In the genomic region with DNA sequence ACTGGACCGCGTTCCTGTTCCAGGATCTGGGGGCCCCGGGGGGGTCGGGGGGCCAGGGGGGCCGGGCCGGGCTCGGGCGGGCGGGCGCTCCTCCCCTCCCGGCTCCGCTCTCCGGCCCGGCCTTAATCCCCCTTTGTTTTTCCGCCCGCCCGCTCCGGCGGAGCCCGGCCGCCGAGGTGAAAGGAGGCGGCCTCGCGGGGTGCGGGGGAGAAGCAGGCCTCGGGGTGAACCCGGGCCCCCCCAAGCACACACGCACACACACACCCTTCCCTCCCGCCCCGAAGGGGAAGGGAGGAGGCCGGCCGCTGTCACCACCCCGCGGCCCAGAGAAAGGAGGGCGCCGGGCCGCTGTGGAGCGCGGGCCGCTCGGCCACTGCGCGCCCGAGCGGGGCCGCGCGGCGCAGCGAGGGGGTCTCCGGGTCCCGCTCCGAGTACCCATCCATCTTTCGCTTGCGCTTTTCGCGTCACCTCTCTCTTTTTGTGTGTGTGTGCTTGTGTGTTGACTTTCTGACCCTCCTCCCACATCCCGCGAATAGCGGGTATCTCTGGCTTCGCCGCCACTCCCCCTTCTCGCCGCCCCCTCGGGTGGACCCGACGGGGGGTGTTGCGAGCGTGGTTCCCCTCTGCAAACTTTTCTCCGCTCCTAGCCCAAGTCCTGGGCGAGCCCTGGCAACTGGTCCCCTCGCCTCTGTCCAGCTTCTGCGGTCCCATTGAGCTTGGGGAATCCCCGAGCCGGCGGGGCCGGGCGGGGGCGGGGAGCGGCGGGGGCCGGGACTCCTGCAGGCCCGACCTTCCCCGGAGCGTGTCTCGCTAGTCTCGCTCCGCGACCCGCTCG, we compare ENCODE assay signal across 8 mouse cellular contexts. TPM values are rescaled to one million over a fixed set of nuclear protein-coding genes. Genes with fewer than 3 reads are reported as not detected.
DNase-seq lines count a peak whose midpoint lies in the region; ATAC-seq and TF ChIP-seq lines count a peak whose summit lies in the region.

No protein-coding gene starts in this region.

- no peaks in the 10 kb centered on the region for H3K27me3 ChIP-seq in forebrain, embryonic 12.5 days

- DNase-seq in ES-E14 (ENCODE audit: low read depth, low spot score) = no peak
- DNase-seq in c-Kit-positive CD71-positive TER-119-negative erythroid progenitor cells, embryonic 14.5 days (ENCODE audit: low read depth) = peak; percentile 29
- peak; percentile 77 to 84 for DNase-seq in heart, postnatal 36 days
- DNase-seq in layer of hippocampus, postnatal 14 days (ENCODE audit: low spot score in 2 of 2) = peak; percentile 33 to 38
- DNase-seq in retina, postnatal 1 day = peak; percentile 63
- DNase-seq in urinary bladder, adult 18-20 months (ENCODE audit: low spot score in 2 of 2) = peak; percentile 72 to 75

- WGBS in forebrain, embryonic 12.5 days = 1% methylated on average over 65 of the region's 92 CpGs
- WGBS in macrophage (ENCODE audit: missing documents) = 1% methylated on average over 63 of the region's 92 CpGs

- H3K9me3 ChIP-seq in ES-E14 (ENCODE audit: control insufficient read depth, insufficient read depth, low read depth, low read length) = no peaks in the 10 kb centered on the region
- no peaks in the 10 kb centered on the region for H3K9me3 ChIP-seq in forebrain, embryonic 12.5 days

- peak overlapping the region; percentile 69 for H3K4me2 ChIP-seq in forebrain, embryonic 12.5 days

- H3K27ac ChIP-seq in ES-E14 (ENCODE audit: insufficient read depth, low read depth, low read length, poor library complexity, severe bottlenecking) (peak overlapping the region; percentile 35; the same call in 1 of the 2 replicates), macrophage (no peak overlapping the region)
- H3K27ac ChIP-seq in forebrain, embryonic 12.5 days = peak overlapping the region; percentile 99

- intact Hi-C loops in heart, postnatal 36 days (cut with DNase I) = loop anchor here (1.0 to 2.0 kb wide), 6 partner anchors 16 to 94 kb away; partner anchors contain the start of gene Cuedc1

- peak; percentile 73 for ATAC-seq in forebrain, embryonic 12.5 days (ENCODE audit: low FRiP score)

- in situ Hi-C loops in ES-E14 (cut with MboI; ENCODE audit: low sequenced_read_pairs in 2 of 2, unreplicated experiment in 2 of 2) = no loop called here

- H3K79me2 ChIP-seq in macrophage (ENCODE audit: inconsistent target) = peaks cover 50% of the 10 kb centered on the region

- H3K36me3 ChIP-seq in ES-E14 (ENCODE audit: control insufficient read depth, insufficient read depth, low read length, poor library complexity, severe bottlenecking) (peaks cover 4% of the 10 kb centered on the region; the same call in 1 of the 2 replicates), macrophage (ENCODE audit: inconsistent target) (peaks cover 4% of the 10 kb centered on the region; the same call in 1 of the 2 replicates)
- H3K36me3 ChIP-seq in forebrain, embryonic 12.5 days (replicated peaks) = peaks cover 8% of the 10 kb centered on the region

- peak overlapping the region; percentile 83 for H3K9ac ChIP-seq in ES-E14 (ENCODE audit: insufficient read depth, low read depth, low read length, poor library complexity, severe bottlenecking)
- H3K9ac ChIP-seq in forebrain, embryonic 12.5 days = peak overlapping the region; percentile 98

- peaks cover 4% of the 10 kb centered on the region in 2 experiments; a peak in 2 of 4 replicates for H3K4me1 ChIP-seq in ES-E14 (ENCODE audit: control insufficient read depth in 2 of 2, insufficient read depth in 2 of 2, low read length in 2 of 2, poor library complexity in 1 of 2)
- H3K4me1 ChIP-seq in forebrain, embryonic 12.5 days = peaks cover 39% of the 10 kb centered on the region

- H3K4me3 ChIP-seq in ES-E14 (ENCODE audit: insufficient read depth in 1 of 2, low read depth in 1 of 2, low read length in 2 of 2, poor library complexity in 1 of 2, severe bottlenecking in 1 of 2) (peak overlapping the region; percentile 75 to 91), macrophage (ENCODE audit: inconsistent target) (peak overlapping the region; percentile 54)
- peak overlapping the region; percentile 98 for H3K4me3 ChIP-seq in forebrain, embryonic 12.5 days (replicated peaks)

TF ChIP-seq in ES-E14, 5 proteins besides CTCF, POLR2A, EP300 and RAD21:
- no peak for TF ChIP-seq HCFC1 (IDR thresholded peaks at IDR 0.05; ENCODE audit: borderline replicate concordance, insufficient read depth, low read length)
- no peak for TF ChIP-seq ZC3H11A (IDR thresholded peaks at IDR 0.05; ENCODE audit: borderline replicate concordance, low read depth, low read length)
- TF ChIP-seq CHD2 (IDR thresholded peaks at IDR 0.05; ENCODE audit: low read depth, low read length) = no peak
- TF ChIP-seq ZNF384 (IDR thresholded peaks at IDR 0.05; ENCODE audit: low read depth, low read length) = no peak
- TF ChIP-seq MAFK (IDR thresholded peaks at IDR 0.05; ENCODE audit: insufficient read depth, low read depth, low read length) = no peak

RNA-seq across cellular contexts. Expression of gene Vezf1, which starts 0.5 kb away (rescaled TPM):
- total RNA-seq in ES-E14 (2012; rRNA removed) = 12.6 and 13.2 TPM in 2 replicates
- 84.8 and 91.5 TPM in 2 replicates for polyA plus RNA-seq in forebrain, embryonic 12.5 days (2016; fragmentation: Nextera tagmentation; extraction: Ambion mirVana)
- 10 to 100 TPM; 45.0 to 46.7 TPM for total RNA-seq in heart, postnatal 36 days (2021)
- total RNA-seq in layer of hippocampus, postnatal 14 days (2021) = 10 to 100 TPM; 24.8 to 27.7 TPM
- total RNA-seq in macrophage (2018; cell fraction: chromatin; rRNA removed) = 100 to 1,000 TPM in 2 of 26 experiments, 10 to 100 TPM in 23, 1 to 10 TPM in 1; 9.5 to 112 (median 16.5) TPM
- total RNA-seq in macrophage (2018; cell fraction: cytosol; rRNA removed) = 10 to 100 TPM; 11.5 to 42.6 (median 17.7) TPM
- 100 to 1,000 TPM in 2 of 26 experiments, 10 to 100 TPM in 24; 14.5 to 149 (median 23.2) TPM for total RNA-seq in macrophage (2018; cell fraction: nucleus; rRNA removed)
- polyA plus RNA-seq in macrophage (2018) = 12.2 to 18.4 TPM (median 14.4 TPM) in 3 replicates

RNA-seq across cellular contexts. Expression of gene Srsf1, which starts 21.5 kb away (rescaled TPM):
- 369 and 432 TPM in 2 replicates for total RNA-seq in ES-E14 (2012; rRNA removed)
- polyA plus RNA-seq in forebrain, embryonic 12.5 days (2016; fragmentation: Nextera tagmentation; extraction: Ambion mirVana) = 564 and 577 TPM in 2 replicates
- total RNA-seq in heart, postnatal 36 days (2021) = 10 to 100 TPM; 80.2 to 99.7 TPM
- total RNA-seq in layer of hippocampus, postnatal 14 days (2021) = 100 to 1,000 TPM; 202 to 214 TPM
- 100 to 1,000 TPM in 15 of 26 experiments, 10 to 100 TPM in 11; 52.3 to 254 (median 106) TPM for total RNA-seq in macrophage (2018; cell fraction: chromatin; rRNA removed)
- total RNA-seq in macrophage (2018; cell fraction: cytosol; rRNA removed) = 100 to 1,000 TPM in 4 of 26 experiments, 10 to 100 TPM in 22; 73.1 to 109 (median 89.7) TPM
- 100 to 1,000 TPM in 17 of 26 experiments, 10 to 100 TPM in 9; 70.6 to 242 (median 110) TPM for total RNA-seq in macrophage (2018; cell fraction: nucleus; rRNA removed)
- 77.7 to 105 TPM (median 79.2 TPM) in 3 replicates for polyA plus RNA-seq in macrophage (2018)

RNA-seq across cellular contexts. Expression of gene Cuedc1, which starts 29.2 kb away (rescaled TPM):
- total RNA-seq in ES-E14 (2012; rRNA removed) = 8.0 and 8.7 TPM in 2 replicates
- 41.1 and 42.5 TPM in 2 replicates for polyA plus RNA-seq in forebrain, embryonic 12.5 days (2016; fragmentation: Nextera tagmentation; extraction: Ambion mirVana)
- total RNA-seq in heart, postnatal 36 days (2021) = 10 to 100 TPM; 47.9 to 54.2 TPM
- 10 to 100 TPM; 32.0 to 32.1 TPM for total RNA-seq in layer of hippocampus, postnatal 14 days (2021)
- total RNA-seq in macrophage (2018; cell fraction: chromatin; rRNA removed) = 10 to 100 TPM in 17 of 26 experiments, 1 to 10 TPM in 9; 3.5 to 73.4 (median 15.4) TPM
- total RNA-seq in macrophage (2018; cell fraction: cytosol; rRNA removed) = 1 to 10 TPM in 22 of 26 experiments, under 1 TPM in 4; 0.48 to 4.6 (median 1.9) TPM
- total RNA-seq in macrophage (2018; cell fraction: nucleus; rRNA removed) = 10 to 100 TPM in 6 of 26 experiments, 1 to 10 TPM in 20; 1.5 to 26.6 (median 5.2) TPM
- polyA plus RNA-seq in macrophage (2018) = 0.95 to 2.5 TPM (median 2.2 TPM) in 3 replicates
